ENCODE assay signal across 17 mouse cellular contexts in genomic region chr9:96893582-96893981, GRCm38 (mm10). TPM values are rescaled to one million over a fixed set of nuclear protein-coding genes. Genes with fewer than 3 reads are reported as not detected.
DNase-seq lines count a peak whose midpoint lies in the region; ATAC-seq and TF ChIP-seq lines count a peak whose summit lies in the region.
"Had no signal": no experiment of that assay in that cellular context is flagged by ENCODE, and none has a peak within 500 bp of the region (broad histone marks: within the 10 kb centered on the region; RNA-seq: fewer than 3 reads in every experiment).

No protein-coding gene starts in this region.

- no peak for DNase-seq in forebrain, embryonic 10.5 days (ENCODE audit: extremely low spot score, low spot score)
- peak; percentile 94 for DNase-seq in liver, adult 2 months (ENCODE audit: extremely low read depth, low read depth, low spot score)
- no peak for DNase-seq in liver, embryonic 11.5 days (ENCODE audit: low spot score)
- peak; percentile 45 to 54 for DNase-seq in kidney, postnatal 25 days
- no peak for DNase-seq in MN1 (ENCODE audit: low spot score)
- DNase-seq in ovary, postnatal 36 days (ENCODE audit: low spot score): no peak
- DNase-seq: B cell, adult 2 months; cerebellum, adult 9-10 months; forebrain, postnatal 0 days; lung, embryonic 14.5 days; right cerebral cortex, adult 18-20 months; thymus, postnatal 36 days had no signal

- no peaks in the 10 kb centered on the region for H3K36me3 ChIP-seq in forebrain, embryonic 10.5 days (replicated peaks)
- no peaks in the 10 kb centered on the region for H3K36me3 ChIP-seq in forebrain, embryonic 16.5 days (ENCODE audit: control insufficient read depth, insufficient read depth)
- no peaks in the 10 kb centered on the region for H3K36me3 ChIP-seq in liver, adult 2 months (ENCODE audit: control insufficient read depth, insufficient read depth, low read length)
- H3K36me3 ChIP-seq in liver, embryonic 11.5 days (ENCODE audit: control insufficient read depth, insufficient read depth, low read length): no peaks in the 10 kb centered on the region
- H3K36me3 ChIP-seq in midbrain, embryonic 15.5 days (replicated peaks): no peaks in the 10 kb centered on the region
- H3K36me3 ChIP-seq: neural tube, embryonic 15.5 days had no signal

- WGBS in forebrain, embryonic 10.5 days: 86% methylated on average over 5 of the region's 5 CpGs
- WGBS in forebrain, embryonic 16.5 days: 84% methylated on average over 5 of the region's 5 CpGs
- WGBS in liver, adult 2 months: 19% methylated on average over 5 of the region's 5 CpGs
- WGBS in liver, embryonic 11.5 days: 59% methylated on average over 5 of the region's 5 CpGs
- WGBS in midbrain, embryonic 15.5 days: 68% methylated on average over 5 of the region's 5 CpGs

- no peak for TF ChIP-seq CTCF in liver, adult 2 months (IDR thresholded peaks at IDR 0.05; ENCODE audit: low read depth, low read length)

- H3K4me2 ChIP-seq in forebrain, embryonic 16.5 days (ENCODE audit: low read length): no peak overlapping the region
- no peak overlapping the region for H3K4me2 ChIP-seq in liver, embryonic 11.5 days
- no peak overlapping the region for H3K4me2 ChIP-seq in midbrain, embryonic 15.5 days
- H3K4me2 ChIP-seq: lung, embryonic 14.5 days; neural tube, embryonic 15.5 days had no signal

- ATAC-seq in forebrain, embryonic 16.5 days: no peak
- no peak for ATAC-seq in liver, embryonic 11.5 days (replicated peaks; ENCODE audit: low FRiP score)
- ATAC-seq in midbrain, embryonic 15.5 days (replicated peaks): no peak
- ATAC-seq: forebrain, postnatal 0 days had no signal

- no peak overlapping the region for H3K4me3 ChIP-seq in forebrain, embryonic 10.5 days
- no peak overlapping the region for H3K4me3 ChIP-seq in forebrain, embryonic 16.5 days (replicated peaks; ENCODE audit: low read length)
- H3K4me3 ChIP-seq in liver, adult 2 months (ENCODE audit: insufficient read depth, low read depth, low read length): no peak overlapping the region
- no peak overlapping the region for H3K4me3 ChIP-seq in liver, embryonic 11.5 days (ENCODE audit: low read depth, low read length)
- no peak overlapping the region for H3K4me3 ChIP-seq in midbrain, embryonic 15.5 days
- H3K4me3 ChIP-seq: layer of hippocampus, adult 2 months; neural tube, embryonic 15.5 days had no signal

- no peaks in the 10 kb centered on the region; the same call in 1 of the 2 replicates for H3K79me2 ChIP-seq in liver, adult 2 months (ENCODE audit: control insufficient read depth, insufficient read depth, low read length)

- no peak for TF ChIP-seq POLR2A in liver, adult 2 months (IDR thresholded peaks at IDR 0.05; ENCODE audit: extremely low read depth, insufficient read depth, low read length)

- H3K27me3 ChIP-seq in forebrain, embryonic 10.5 days (ENCODE audit: poor library complexity, severe bottlenecking): peaks cover 35% of the 10 kb centered on the region
- H3K27me3 ChIP-seq in forebrain, embryonic 16.5 days (replicated peaks; ENCODE audit: control insufficient read depth, insufficient read depth, low read length): no peaks in the 10 kb centered on the region
- no peaks in the 10 kb centered on the region for H3K27me3 ChIP-seq in liver, adult 2 months (ENCODE audit: control insufficient read depth, insufficient read depth, low read length)
- H3K27me3 ChIP-seq in liver, embryonic 11.5 days (replicated peaks; ENCODE audit: control insufficient read depth, insufficient read depth, low read length): peaks cover 27% of the 10 kb centered on the region
- no peaks in the 10 kb centered on the region for H3K27me3 ChIP-seq in midbrain, embryonic 15.5 days (replicated peaks)
- H3K27me3 ChIP-seq: neural tube, embryonic 15.5 days had no signal

- peaks cover 45% of the 10 kb centered on the region for H3K4me1 ChIP-seq in forebrain, embryonic 10.5 days
- peaks cover 30% of the 10 kb centered on the region for H3K4me1 ChIP-seq in forebrain, embryonic 16.5 days (replicated peaks; ENCODE audit: control insufficient read depth, insufficient read depth, low read length)
- peaks cover 9% of the 10 kb centered on the region; the same call in 1 of the 2 replicates for H3K4me1 ChIP-seq in liver, adult 2 months (ENCODE audit: control insufficient read depth, insufficient read depth, low read length)
- H3K4me1 ChIP-seq in liver, embryonic 11.5 days (replicated peaks; ENCODE audit: control insufficient read depth, insufficient read depth, low read length): no peaks in the 10 kb centered on the region; the same call in 1 of the 2 replicates
- peaks cover 35% of the 10 kb centered on the region for H3K4me1 ChIP-seq in midbrain, embryonic 15.5 days

- no peak overlapping the region for H3K9ac ChIP-seq in forebrain, embryonic 16.5 days (replicated peaks; ENCODE audit: low read depth, low read length)
- H3K9ac ChIP-seq in liver, adult 2 months (ENCODE audit: low read depth, low read length): no peak overlapping the region
- no peak overlapping the region for H3K9ac ChIP-seq in liver, embryonic 11.5 days (ENCODE audit: low read depth, low read length)
- H3K9ac ChIP-seq in midbrain, embryonic 15.5 days: no peak overlapping the region
- H3K9ac ChIP-seq: forebrain, postnatal 0 days; lung, embryonic 14.5 days; neural tube, embryonic 15.5 days had no signal

- peak overlapping the region; percentile 48 for H3K27ac ChIP-seq in forebrain, embryonic 10.5 days
- H3K27ac ChIP-seq in forebrain, embryonic 16.5 days (ENCODE audit: low read length): no peak overlapping the region
- 0 out of 2 replicates have a peak overlapping the region, but pooled peaks have one; percentile 13 for H3K27ac ChIP-seq in liver, adult 2 months (replicated peaks; ENCODE audit: insufficient read depth, low read depth, low read length)
- no peak overlapping the region for H3K27ac ChIP-seq in liver, embryonic 11.5 days (ENCODE audit: low read depth, low read length)
- 0 out of 2 replicates have a peak overlapping the region, but pooled peaks have one; percentile 73 for H3K27ac ChIP-seq in midbrain, embryonic 15.5 days
- H3K27ac ChIP-seq: layer of hippocampus, adult 2 months; macrophage; neural tube, embryonic 15.5 days had no signal

- 0 out of 2 replicates have a peak, but pooled peaks cover 4% of the 10 kb centered on the region for H3K9me3 ChIP-seq in forebrain, embryonic 10.5 days
- H3K9me3 ChIP-seq in forebrain, embryonic 16.5 days (ENCODE audit: control insufficient read depth, low read length): no peaks in the 10 kb centered on the region
- H3K9me3 ChIP-seq in liver, embryonic 11.5 days (ENCODE audit: control insufficient read depth, low read length): no peaks in the 10 kb centered on the region
- no peaks in the 10 kb centered on the region for H3K9me3 ChIP-seq in midbrain, embryonic 15.5 days
- H3K9me3 ChIP-seq: neural tube, embryonic 15.5 days had no signal

RNA-seq across cellular contexts. Expression of gene Pxylp1, which starts 1.1 kb away (rescaled TPM):
- polyA plus RNA-seq in forebrain, embryonic 10.5 days (2016; fragmentation: Nextera tagmentation; extraction: Ambion mirVana): 21.5 and 23.8 TPM in 2 replicates
- 32.5 and 33.3 TPM in 2 replicates for polyA plus RNA-seq in forebrain, embryonic 16.5 days (2015; fragmentation: Nextera tagmentation; extraction: Ambion mirVana)
- total RNA-seq in liver, adult 2 months (2014; rRNA removed): 6.0 and 7.2 TPM in 2 replicates
- 4.5 and 5.5 TPM in 2 replicates for polyA plus RNA-seq in liver, adult 2 months (2012; rRNA removed)
- polyA plus RNA-seq in liver, embryonic 11.5 days (2014; fragmentation: Nextera tagmentation; extraction: Ambion mirVana): 3.4 and 5.5 TPM in 2 replicates
- polyA plus RNA-seq in midbrain, embryonic 15.5 days (2015; fragmentation: Nextera tagmentation; extraction: Ambion mirVana): 42.4 and 48.6 TPM in 2 replicates

Comparison
In these comparisons a context has a peak if more than half of its experiments do, and no peak if none do; other contexts are left out.
1. DNase-seq: peak in liver, adult 2 months (single experiment) and kidney, postnatal 25 days (2 of 2); none in forebrain, embryonic 10.5 days (single experiment), liver, embryonic 11.5 days (single experiment), MN1 (single experiment) and ovary, postnatal 36 days (single experiment).
2. H3K27ac ChIP-seq: peak in forebrain, embryonic 10.5 days (single experiment), liver, adult 2 months (single experiment) and midbrain, embryonic 15.5 days (single experiment); none in forebrain, embryonic 16.5 days (single experiment) and liver, embryonic 11.5 days (single experiment).